Mouse (Mus musculus): ENCODE results near the gene Rab28. TPM values are rescaled to one million over a fixed set of nuclear protein-coding genes. Genes with fewer than 3 reads are reported as not detected.

The Rab28 gene
- polyA plus RNA-seq, 1 experiment from 2014 or later: 81.1 TPM

DNA sequence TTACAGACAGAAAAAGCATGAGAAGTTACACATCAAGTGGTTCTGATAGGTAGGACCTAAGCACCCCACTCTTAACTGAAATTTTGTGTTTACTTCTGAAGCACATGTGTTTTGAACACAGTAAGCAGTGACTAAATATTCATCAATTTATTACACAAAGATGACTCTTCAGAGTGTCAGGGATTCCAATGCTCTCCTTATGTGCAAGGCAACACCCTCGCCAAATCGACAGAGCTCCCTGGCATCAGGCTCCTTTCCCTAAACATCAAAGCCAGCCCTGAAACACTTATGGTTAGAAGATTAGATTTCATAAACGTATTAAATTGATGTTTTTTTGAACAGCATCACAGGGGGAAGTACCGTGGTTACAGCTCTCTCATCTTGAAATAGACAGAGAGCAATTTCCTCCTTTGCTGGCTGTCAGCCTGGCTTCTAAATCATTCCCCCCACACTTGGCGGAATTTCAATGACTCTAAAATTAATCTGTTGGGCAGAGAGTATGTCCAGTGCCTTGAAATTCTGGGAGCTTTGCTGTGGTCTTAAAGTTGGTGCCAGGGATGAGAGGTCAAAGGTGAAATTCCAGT is 97.4 kb downstream of the Rab28 start:
- WGBS: 79% methylated on average over 5 of the region's 5 CpGs
- Histone ChIP-seq H3K4me3 (no peak overlapping the region), H3K9me3 (no peaks in the 10 kb centered on the region), H3K27ac (no peak overlapping the region), H3K4me1 (no peaks in the 10 kb centered on the region), H3K36me3 (replicated peaks) (no peaks in the 10 kb centered on the region), H3K27me3 (ENCODE audit: poor library complexity, severe bottlenecking) (no peaks in the 10 kb centered on the region)
- DNase-seq (ENCODE audit: extremely low spot score, low spot score): no peak

- WGBS: 91% methylated on average over 3 of the region's 3 CpGs
- DNase-seq (ENCODE audit: extremely low spot score, low spot score): no peak
- H3K4me3 ChIP-seq: no peak overlapping the region
- 0 out of 2 replicates have a peak, but pooled peaks cover 5% of the 10 kb centered on the region for H3K4me1 ChIP-seq
- H3K36me3 ChIP-seq (replicated peaks): no peaks in the 10 kb centered on the region
- no peak overlapping the region for H3K27ac ChIP-seq
- no peaks in the 10 kb centered on the region for H3K27me3 ChIP-seq (ENCODE audit: poor library complexity, severe bottlenecking)
- no peaks in the 10 kb centered on the region for H3K9me3 ChIP-seq
Measured at GRCm38 (mm10) chr5:41596242-41597117, 111.5 kb downstream of the Rab28 start.

- no peak for DNase-seq (ENCODE audit: extremely low spot score, low spot score)
- Histone ChIP-seq H3K27me3 (ENCODE audit: poor library complexity, severe bottlenecking) (no peaks in the 10 kb centered on the region), H3K9me3 (no peaks in the 10 kb centered on the region), H3K4me3 (no peak overlapping the region), H3K36me3 (replicated peaks) (no peaks in the 10 kb centered on the region), H3K27ac (no peak overlapping the region), H3K4me1 (0 out of 2 replicates have a peak, but pooled peaks cover 5% of the 10 kb centered on the region)
- WGBS: 85% methylated on average over 3 of the region's 3 CpGs
Measured at GRCm38 (mm10) chr5:41595199-41595598, 112.8 kb downstream of the Rab28 start.

GRCm38 (mm10) chr5:41578051-41578450 is 129.9 kb downstream of the Rab28 start:
- H3K4me1 ChIP-seq: no peaks in the 10 kb centered on the region
- WGBS: 81% methylated on average over 2 of the region's 2 CpGs
- DNase-seq (ENCODE audit: extremely low spot score, low spot score): no peak
- 0 out of 2 replicates have a peak, but pooled peaks cover 4% of the 10 kb centered on the region for H3K9me3 ChIP-seq
- no peaks in the 10 kb centered on the region for H3K27me3 ChIP-seq (ENCODE audit: poor library complexity, severe bottlenecking)
- no peak overlapping the region for H3K4me3 ChIP-seq
- no peak overlapping the region for H3K27ac ChIP-seq
- H3K36me3 ChIP-seq (replicated peaks): no peaks in the 10 kb centered on the region

Other genes starting within 250 kb of the Rab28 start
- 0.09 TPM in 1 of 2 replicates, not detected in the other for gene Nkx3-2, start 56.3 kb upstream of the Rab28 start, polyA plus RNA-seq (2016; fragmentation: Nextera tagmentation; extraction: Ambion mirVana)
- 17.2 and 18.1 TPM in 2 replicates for gene Bod1l, start 136.2 kb upstream of the Rab28 start, polyA plus RNA-seq (2016; fragmentation: Nextera tagmentation; extraction: Ambion mirVana)

Data from forebrain, embryonic 10.5 days (tissue).